Mouse (Mus musculus) midbrain, postnatal 0 days (tissue): ENCODE results near the gene Gm3250. TPM values are rescaled to one million over a fixed set of nuclear protein-coding genes. Genes with fewer than 3 reads are reported as not detected.
"Not testable (repeated sequence)": the region's sequence is repeated elsewhere in the genome, so short reads cannot be mapped to it uniquely, and the experiment has no call there.

Experiments used
- ATAC-seq: fragments of 200-750 bp; cut with Nextera tagmentation; 2 replicates; pipeline ENCODE4 v1.8.0; 2017; ENCODE audit warnings: moderate number of reproducible peaks, mild to moderate bottlenecking, moderate TSS enrichment, moderate library complexity; ENCODE audit not compliant: low FRiP score
- DNase-seq: peaks from one replicate; pipeline ENCODE4 v3.0.0-alpha.2; 2015; ENCODE audit warnings: low spot score
- H3K27ac ChIP-seq: fragments of 300-500 bp; sonication (generic); 2 replicates; pipeline ENCODE4 v1.5.1; 2014; ENCODE audit warnings: low read depth, mild to moderate bottlenecking, low read length, mixed read lengths
- H3K27me3 ChIP-seq: fragments of 300-500 bp; sonication (generic); 2 replicates; pipeline ENCODE4 v1.6.1; 2014; ENCODE audit warnings: low read length, control low read depth, mixed read lengths; ENCODE audit not compliant: insufficient read depth
- H3K36me3 ChIP-seq: fragments of 300-500 bp; sonication (generic); 2 replicates; pipeline ENCODE4 v1.6.1; 2014; ENCODE audit warnings: low read length, control low read depth, mixed read lengths; ENCODE audit not compliant: insufficient read depth
- H3K4me1 ChIP-seq: fragments of 300-500 bp; sonication (generic); 2 replicates; pipeline ENCODE4 v1.6.1; 2014; ENCODE audit warnings: mild to moderate bottlenecking, control low read depth, antibody characterized with exemption, low read length, mixed read lengths; ENCODE audit not compliant: insufficient read depth
- H3K4me2 ChIP-seq: fragments of 300-500 bp; sonication (generic); 2 replicates; pipeline ENCODE4 v1.6.1; 2014; ENCODE audit warnings: low read depth, mild to moderate bottlenecking, low read length, mixed read lengths; ENCODE audit not compliant: poor library complexity, severe bottlenecking
- H3K4me3 ChIP-seq: fragments of 300-500 bp; sonication (generic); 2 replicates; pipeline ENCODE4 v1.5.1; 2014; ENCODE audit warnings: low read depth, mild to moderate bottlenecking, low read length, moderate library complexity
- H3K9ac ChIP-seq: fragments of 300-500 bp; sonication (generic); replicated peaks from 2 replicates; pipeline ENCODE4 v1.6.1; 2014; ENCODE audit warnings: mild to moderate bottlenecking, low read length, moderate library complexity, mixed read lengths; ENCODE audit not compliant: poor library complexity, severe bottlenecking
- H3K9me3 ChIP-seq: fragments of 300-500 bp; sonication (generic); 2 replicates; pipeline ENCODE4 v1.6.1; 2016; ENCODE audit warnings: low read length, control low read depth
- CTCF ChIP-seq: IDR thresholded peaks from 2 replicates; pipeline ENCODE4 v1.5.1; 2016; ENCODE audit warnings: antibody characterized with exemption, mild to moderate bottlenecking
- WGBS: fragments of 180-500 bp; shearing (Covaris S2); extraction: QIAGEN DNeasy Blood & Tissue Kit; methylation state at CpG from one replicate; pipeline ENCODE4 v1.1.7; 2014; 5-methylcytosine and 5-hydroxymethylcytosine counted together
- polyA plus RNA-seq: library from polyadenylated mRNA; unstranded; fragments of >200 nt; fragmentation: Nextera tagmentation; extraction: Ambion mirVana; gene quantifications from 2 replicates; pipeline ENCODE4 v1.2.1, GENCODE M21; 2015
- total RNA-seq: library from RNA; depleted of rRNA; stranded (reverse); fragments of >200 nt; gene quantifications from 2 replicates; pipeline ENCODE4 v1.2.3, GENCODE M21; 2014; rRNA removed

Gene Gm3250
- not detected in 2 replicates for total RNA-seq
- polyA plus RNA-seq: not detected in 2 replicates

GRCm38 (mm10) chr10:77782442-77782841, at the start of gene Gm3250:
Gm3250 (minus strand) TSS chr10:77782542.
- not testable (repeated sequence) for H3K4me2 ChIP-seq, H3K27ac ChIP-seq, H3K9me3 ChIP-seq, H3K36me3 ChIP-seq, H3K4me3 ChIP-seq, DNase-seq, H3K9ac ChIP-seq, ATAC-seq, H3K27me3 ChIP-seq, H3K4me1 ChIP-seq
- WGBS: no CpG with 5 or more reads among the region's 1 CpGs

GRCm38 (mm10) chr10:77826951-77827350, 44.6 kb upstream of the Gm3250 start, which contains the start of gene Krtap10-4:
Krtap10-4 (minus strand) TSS chr10:77827095.
- Histone ChIP-seq H3K27me3 (no peaks in the 10 kb centered on the region), H3K4me1 (no peaks in the 10 kb centered on the region), H3K4me3 (no peak within 1 kb of the TSS), H3K4me2 (no peak within 1 kb of the TSS), H3K36me3 (no peaks in the 10 kb centered on the region), H3K9ac (no peak within 1 kb of the TSS), H3K27ac (no peak within 1 kb of the TSS), H3K9me3 (no peaks in the 10 kb centered on the region)
- WGBS: 70% methylated on average over 6 of the region's 6 CpGs
- TF ChIP-seq CTCF: no peak
- DNase-seq: no peak
- ATAC-seq: no peak

- Histone ChIP-seq H3K27ac (no peak overlapping the region), H3K4me1 (no peaks in the 10 kb centered on the region), H3K9me3 (no peaks in the 10 kb centered on the region), H3K4me3 (no peak overlapping the region), H3K27me3 (no peaks in the 10 kb centered on the region; the same call in 1 of the 2 replicates), H3K36me3 (no peaks in the 10 kb centered on the region), H3K9ac (no peak overlapping the region), H3K4me2 (peak overlapping the region; percentile 20; the same call in 1 of the 2 replicates)
- DNase-seq: peak; percentile 16
- 33% methylated on average over 4 of the region's 4 CpGs for WGBS
- 0 out of 2 replicates have a peak, but pooled peaks have one; percentile 66 for ATAC-seq
- no peak for TF ChIP-seq CTCF
Measured at GRCm38 (mm10) chr10:77819203-77819602, 36.9 kb upstream of the Gm3250 start.

- 98% methylated on average over 4 of the region's 4 CpGs for whole genome bisulfite sequencing
- H3K27ac ChIP-seq: no peak overlapping the region
- H3K9me3 ChIP-seq: no peaks in the 10 kb centered on the region
- H3K4me2 ChIP-seq: no peak overlapping the region
- no peaks in the 10 kb centered on the region; the same call in 1 of the 2 replicates for H3K27me3 ChIP-seq
- peak; percentile 61 for ATAC-seq
- no peak for DNase-seq
- no peak for TF ChIP-seq CTCF
- H3K4me3 ChIP-seq: no peak overlapping the region
- no peaks in the 10 kb centered on the region for H3K4me1 ChIP-seq
- H3K36me3 ChIP-seq: no peaks in the 10 kb centered on the region
- no peak overlapping the region for H3K9ac ChIP-seq
Measured at GRCm38 (mm10) chr10:77818523-77818922, 36.2 kb upstream of the Gm3250 start.

- H3K4me1 ChIP-seq: no peaks in the 10 kb centered on the region
- no peak overlapping the region for H3K27ac ChIP-seq
- 35% methylated on average over 5 of the region's 5 CpGs for WGBS
- no peak overlapping the region for H3K4me3 ChIP-seq
- DNase-seq: peak; percentile 36
- no peak for ATAC-seq
- H3K9me3 ChIP-seq: no peaks in the 10 kb centered on the region
- H3K36me3 ChIP-seq: no peaks in the 10 kb centered on the region
- H3K27me3 ChIP-seq: no peaks in the 10 kb centered on the region; the same call in 1 of the 2 replicates
- peak; percentile 73 for TF ChIP-seq CTCF
- H3K4me2 ChIP-seq: no peak overlapping the region
- H3K9ac ChIP-seq: no peak overlapping the region
Measured at GRCm38 (mm10) chr10:77815514-77815913, 33.2 kb upstream of the Gm3250 start.

- ATAC-seq (no peak), DNase-seq (no peak)
- Histone ChIP-seq H3K4me3 (no peak within 1 kb of the TSS), H3K4me2 (no peak within 1 kb of the TSS), H3K4me1 (no peaks in the 10 kb centered on the region), H3K27ac (no peak within 1 kb of the TSS), H3K36me3 (no peaks in the 10 kb centered on the region), H3K27me3 (no peaks in the 10 kb centered on the region; the same call in 1 of the 2 replicates), H3K9ac (no peak within 1 kb of the TSS), H3K9me3 (no peaks in the 10 kb centered on the region)
- no peak for TF ChIP-seq CTCF
- WGBS: 55% methylated on average over 4 of the region's 4 CpGs
Measured at GRCm38 (mm10) chr10:77814382-77814781, 32.0 kb upstream of the Gm3250 start, which contains the start of gene Gm2696. Gm2696 (plus strand) TSS chr10:77814682.
